Mouse (Mus musculus) forebrain, embryonic 16.5 days (tissue): ENCODE measurements around the gene Tenm3. TPM values are rescaled to one million over a fixed set of nuclear protein-coding genes. Genes with fewer than 3 reads are reported as not detected.
"Not testable (repeated sequence)": the region's sequence is repeated elsewhere in the genome, so short reads cannot be mapped to it uniquely, and the experiment has no call there.

ENCODE experiments used
- ATAC-seq: fragments of 200-750 bp; cut with Nextera tagmentation; 2 replicates; pipeline ENCODE4 v1.8.0; 2017; ENCODE audit warnings: mild to moderate bottlenecking, moderate library complexity
- H3K27ac ChIP-seq: fragments of 300-500 bp; sonication (generic); 2 replicates; pipeline ENCODE4 v1.5.1; 2014; ENCODE audit warnings: low read length, control low read depth
- H3K27me3 ChIP-seq: fragments of 300-500 bp; sonication (generic); replicated peaks from 2 replicates; pipeline ENCODE4 v1.6.1; 2014; ENCODE audit warnings: low read length; ENCODE audit not compliant: control insufficient read depth, insufficient read depth
- H3K36me3 ChIP-seq: fragments of 300-500 bp; sonication (generic); 2 replicates; pipeline ENCODE4 v1.6.1; 2014; ENCODE audit not compliant: control insufficient read depth, insufficient read depth
- H3K4me1 ChIP-seq: fragments of 300-500 bp; sonication (generic); replicated peaks from 2 replicates; pipeline ENCODE4 v1.6.1; 2014; ENCODE audit warnings: low read length; ENCODE audit not compliant: control insufficient read depth, insufficient read depth
- H3K4me2 ChIP-seq: fragments of 300-500 bp; sonication (generic); 2 replicates; pipeline ENCODE4 v1.6.1; 2014; ENCODE audit warnings: mild to moderate bottlenecking, low read length, control low read depth
- H3K4me3 ChIP-seq: fragments of 300-500 bp; sonication (generic); replicated peaks from 2 replicates; pipeline ENCODE4 v1.5.1; 2014; ENCODE audit warnings: mild to moderate bottlenecking, low read length, control low read depth
- H3K9ac ChIP-seq: fragments of 300-500 bp; sonication (generic); replicated peaks from 2 replicates; pipeline ENCODE4 v1.6.1; 2014; ENCODE audit warnings: low read depth, low read length, control low read depth
- H3K9me3 ChIP-seq: fragments of 300-500 bp; sonication (generic); 2 replicates; pipeline ENCODE4 v1.6.1; 2016; ENCODE audit warnings: low read length; ENCODE audit not compliant: control insufficient read depth
- WGBS: fragments of 180-500 bp; shearing (Covaris S2); extraction: QIAGEN DNeasy Blood & Tissue Kit; methylation state at CpG from one replicate; pipeline ENCODE4 v1.1.7; 2014; 5-methylcytosine and 5-hydroxymethylcytosine counted together
- polyA plus RNA-seq: library from polyadenylated mRNA; unstranded; fragments of >200 nt; fragmentation: Nextera tagmentation; extraction: Ambion mirVana; gene quantifications from 2 replicates; pipeline ENCODE4 v1.2.1, GENCODE M21; 2015

The Tenm3 gene
- polyA plus RNA-seq, 1 experiment from 2014 or later: 24.8 TPM

DNA sequence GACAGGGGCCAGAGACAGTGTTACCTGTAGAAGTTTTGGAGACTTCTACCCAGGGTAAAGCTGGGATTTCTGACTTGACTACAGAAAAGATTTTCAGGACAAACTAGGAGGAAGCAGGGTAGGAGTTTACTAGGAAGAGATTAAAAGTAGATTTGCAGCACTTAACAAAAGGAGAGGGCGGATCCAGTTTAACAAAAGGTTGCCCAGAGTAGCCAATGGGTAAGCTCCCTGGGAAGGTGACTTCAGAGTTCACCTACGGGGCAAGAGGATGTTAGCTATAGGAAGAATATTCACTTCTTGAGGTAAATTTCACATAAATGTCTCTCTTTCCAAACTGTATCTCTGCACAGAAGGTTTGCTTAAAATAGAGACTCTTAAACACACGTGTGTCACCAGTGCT lies 641.1 kb downstream of the Tenm3 start:
- no peak overlapping the region for H3K4me2 ChIP-seq
- no peak overlapping the region for H3K9ac ChIP-seq
- no peak overlapping the region for H3K4me3 ChIP-seq
- ATAC-seq: no peak
- H3K27me3 ChIP-seq: no peaks in the 10 kb centered on the region
- 39% methylated on average over 3 of the region's 3 CpGs for WGBS
- H3K9me3 ChIP-seq: no peaks in the 10 kb centered on the region
- H3K27ac ChIP-seq: no peak overlapping the region
- H3K4me1 ChIP-seq: peaks cover 4% of the 10 kb centered on the region; the same call in 1 of the 2 replicates
- H3K36me3 ChIP-seq: no peaks in the 10 kb centered on the region

DNA sequence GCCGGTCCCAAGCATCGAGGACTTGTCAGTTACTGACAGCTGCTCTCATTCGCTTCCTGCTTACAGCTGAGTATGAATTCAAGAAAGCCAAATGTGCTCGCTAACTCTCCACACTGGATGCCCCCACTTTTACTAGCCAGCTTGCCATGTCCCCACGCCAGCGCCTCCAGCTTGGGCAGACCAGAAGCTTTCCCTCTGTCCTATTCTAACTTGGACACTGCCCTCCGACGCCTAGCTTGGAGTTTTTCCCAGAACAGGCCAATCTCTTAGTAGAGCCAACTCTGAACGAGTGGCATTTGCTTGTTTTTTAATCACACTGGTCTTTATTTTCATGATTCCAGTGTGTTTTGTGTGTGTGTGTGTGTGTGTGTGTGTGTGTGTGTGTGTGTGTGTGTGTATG lies 644.6 kb downstream of the Tenm3 start:
- no peak for ATAC-seq
- no peak overlapping the region for H3K27ac ChIP-seq
- H3K36me3 ChIP-seq: no peaks in the 10 kb centered on the region
- H3K27me3 ChIP-seq: no peaks in the 10 kb centered on the region
- no peaks in the 10 kb centered on the region for H3K9me3 ChIP-seq
- no peak overlapping the region for H3K4me2 ChIP-seq
- H3K4me3 ChIP-seq: no peak overlapping the region
- no peaks in the 10 kb centered on the region for H3K4me1 ChIP-seq
- H3K9ac ChIP-seq: no peak overlapping the region
- 86% methylated on average over 9 of the region's 9 CpGs for WGBS

- no peak overlapping the region for H3K4me3 ChIP-seq
- H3K9ac ChIP-seq: no peak overlapping the region
- H3K4me1 ChIP-seq: no peaks in the 10 kb centered on the region
- H3K27me3 ChIP-seq: no peaks in the 10 kb centered on the region
- no peaks in the 10 kb centered on the region for H3K36me3 ChIP-seq
- no peak overlapping the region for H3K4me2 ChIP-seq
- 93% methylated on average over 9 of the region's 9 CpGs for WGBS
- no peaks in the 10 kb centered on the region for H3K9me3 ChIP-seq
- H3K27ac ChIP-seq: no peak overlapping the region
- no peak for ATAC-seq
Measured at GRCm38 (mm10) chr8:48195971-48196370, 647.8 kb downstream of the Tenm3 start.

GRCm38 (mm10) chr8:48188586-48188985 lies 655.2 kb downstream of the Tenm3 start:
- Histone ChIP-seq H3K4me2 (no peak overlapping the region), H3K27ac (no peak overlapping the region), H3K36me3 (no peaks in the 10 kb centered on the region), H3K9me3 (no peaks in the 10 kb centered on the region), H3K27me3 (no peaks in the 10 kb centered on the region), H3K4me1 (no peaks in the 10 kb centered on the region), H3K9ac (no peak overlapping the region), H3K4me3 (no peak overlapping the region)
- ATAC-seq: no peak
- over 99% methylated on average over 12 of the region's 12 CpGs for WGBS

GRCm38 (mm10) chr8:48183758-48184157 lies 660.0 kb downstream of the Tenm3 start:
- no peak for ATAC-seq
- no peak overlapping the region for H3K27ac ChIP-seq
- H3K27me3 ChIP-seq: no peaks in the 10 kb centered on the region
- H3K9me3 ChIP-seq: no peaks in the 10 kb centered on the region
- H3K4me1 ChIP-seq: peaks cover 2% of the 10 kb centered on the region; the same call in 1 of the 2 replicates
- H3K4me3 ChIP-seq: no peak overlapping the region
- no peaks in the 10 kb centered on the region for H3K36me3 ChIP-seq
- no peak overlapping the region for H3K4me2 ChIP-seq
- H3K9ac ChIP-seq: no peak overlapping the region
- WGBS: 80% methylated on average over 7 of the region's 7 CpGs

GRCm38 (mm10) chr8:48181000-48181399 lies 662.8 kb downstream of the Tenm3 start:
- no peak for ATAC-seq
- Histone ChIP-seq H3K27ac (no peak overlapping the region), H3K27me3 (no peaks in the 10 kb centered on the region), H3K9ac (no peak overlapping the region), H3K4me2 (no peak overlapping the region), H3K4me1 (peaks cover 2% of the 10 kb centered on the region; the same call in 1 of the 2 replicates), H3K9me3 (no peaks in the 10 kb centered on the region), H3K36me3 (no peaks in the 10 kb centered on the region), H3K4me3 (no peak overlapping the region)
- WGBS: 88% methylated on average over 3 of the region's 3 CpGs

- H3K36me3 ChIP-seq, H3K9me3 ChIP-seq, H3K9ac ChIP-seq, H3K27me3 ChIP-seq, ATAC-seq, H3K4me1 ChIP-seq, H3K27ac ChIP-seq, H3K4me2 ChIP-seq, H3K4me3 ChIP-seq: not testable (repeated sequence)
- 93% methylated on average over 9 of the region's 9 CpGs for WGBS
Measured at GRCm38 (mm10) chr8:48180146-48180545, 663.6 kb downstream of the Tenm3 start.

- Histone ChIP-seq H3K4me2 (no peak overlapping the region), H3K4me3 (no peak overlapping the region), H3K4me1 (peaks cover 2% of the 10 kb centered on the region; the same call in 1 of the 2 replicates), H3K27ac (peak overlapping the region; percentile 60), H3K36me3 (no peaks in the 10 kb centered on the region), H3K9ac (no peak overlapping the region), H3K9me3 (no peaks in the 10 kb centered on the region), H3K27me3 (no peaks in the 10 kb centered on the region)
- 9% methylated on average over 4 of the region's 4 CpGs for WGBS
- ATAC-seq: peak; percentile 91
Measured at GRCm38 (mm10) chr8:48178993-48179392, 664.8 kb downstream of the Tenm3 start.

DNA sequence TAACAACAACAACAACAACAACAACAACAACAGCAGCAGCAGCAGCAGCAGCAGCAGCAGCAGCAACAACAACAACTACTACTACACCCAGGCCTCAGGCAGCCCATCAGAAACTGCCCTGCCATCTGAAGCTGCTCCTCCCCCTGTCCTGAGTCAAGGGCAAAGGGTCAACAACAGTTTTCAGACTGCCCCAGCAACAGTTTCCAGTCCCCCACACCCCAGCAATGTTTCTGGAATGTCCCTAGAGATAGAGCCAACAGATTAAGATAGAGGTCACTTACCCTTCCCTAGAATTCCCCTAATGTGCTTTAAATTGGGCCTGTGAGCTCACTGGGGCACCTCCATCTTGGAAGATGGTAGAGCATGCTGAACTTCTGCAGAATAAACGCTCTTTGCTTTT lies 665.9 kb downstream of the Tenm3 start:
- Histone ChIP-seq H3K9ac (no peak overlapping the region), H3K4me1 (peaks cover 2% of the 10 kb centered on the region; the same call in 1 of the 2 replicates), H3K4me3 (no peak overlapping the region), H3K4me2 (no peak overlapping the region), H3K9me3 (no peaks in the 10 kb centered on the region), H3K36me3 (no peaks in the 10 kb centered on the region), H3K27me3 (no peaks in the 10 kb centered on the region), H3K27ac (no peak overlapping the region)
- no peak for ATAC-seq
- WGBS: 93% methylated on average over 1 of the region's 1 CpGs
